Mouse (Mus musculus): Measurements from ENCODE around the gene Adgrg5.

DNA sequence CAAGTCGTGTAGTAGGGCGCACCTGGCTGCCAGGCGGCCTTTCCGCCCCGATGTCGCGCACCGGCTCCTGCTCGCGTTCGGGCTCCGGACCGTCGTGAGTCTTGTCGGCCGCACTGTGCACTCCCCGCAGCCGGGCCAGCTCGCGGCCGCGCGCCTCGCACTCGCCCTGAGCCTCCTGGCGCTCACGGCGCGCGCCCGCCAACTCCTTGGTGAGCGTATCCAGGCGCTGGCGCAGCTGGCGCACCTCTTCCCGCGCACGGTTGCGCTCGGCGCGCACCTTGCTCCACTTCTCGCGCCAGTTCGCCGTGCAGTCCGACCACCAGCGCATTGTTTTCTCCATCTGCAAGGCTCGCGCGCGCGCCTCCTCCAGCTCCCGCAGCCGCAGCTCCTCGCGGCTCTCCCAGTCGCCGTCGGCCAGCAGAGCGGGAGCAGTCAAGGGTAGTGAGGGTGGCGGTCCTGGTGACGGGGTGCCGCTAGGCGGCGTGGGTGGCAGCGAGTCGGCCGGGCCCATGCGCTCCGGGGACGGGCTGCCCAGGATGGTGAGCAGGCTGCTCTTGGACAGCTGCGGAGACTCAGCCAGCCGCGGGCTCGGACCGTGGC, 10.3 kb upstream of the Adgrg5 start:
- TF ChIP-seq POLR2A (IDR thresholded peaks at IDR 0.05; ENCODE audit: insufficient read length, low read depth) (no peak), MYOG (IDR thresholded peaks at IDR 0.05; ENCODE audit: control insufficient read depth in 1 of 3, insufficient read depth in 1 of 3, insufficient read length in 2 of 3, low read depth in 2 of 3) (no peak)
